Mouse (Mus musculus): ENCODE results near the gene Agrn. TPM values are rescaled to one million over a fixed set of nuclear protein-coding genes. Genes with fewer than 3 reads are reported as not detected.
"Not testable (repeated sequence)": the region's sequence is repeated elsewhere in the genome, so short reads cannot be mapped to it uniquely, and the experiment has no call there.

Gene Agrn
- total RNA-seq, 2 experiments from 2014 or later, result 142 to 147 TPM

GRCm38 (mm10) chr4:156185950-156186850 is 11.1 kb downstream of the Agrn start:
- Histone ChIP-seq H3K4me3 (peak overlapping the region; percentile 66), H3K27ac (peak overlapping the region; percentile 92)
- peak; percentile 66 to 76 for DNase-seq (ENCODE audit: extremely low spot score in 1 of 2, low spot score in 2 of 2)
- TF ChIP-seq CTCF (IDR thresholded peaks at IDR 0.05), result no peak; the same call in 1 of the 2 replicates
- intact Hi-C loops (cut with DNase I), result loop anchor here (5.0 kb wide), 1 partner anchor 46 kb away; the partner anchor contains the start of gene Plekhn1

- peak overlapping the region; percentile 66 for H3K4me3 ChIP-seq
- TF ChIP-seq CTCF (IDR thresholded peaks at IDR 0.05), result no peak
- H3K27ac ChIP-seq, result peak overlapping the region; percentile 92
- peak in 1 of 2 experiments; percentile 34 for DNase-seq (ENCODE audit: extremely low spot score in 1 of 2, low spot score in 2 of 2)
- intact Hi-C loops (cut with DNase I), result loop anchor here (5.0 kb wide), 1 partner anchor 47 kb away; the partner anchor contains the start of gene Plekhn1
Measured at GRCm38 (mm10) chr4:156185456-156185949, 11.8 kb downstream of the Agrn start.

- Histone ChIP-seq H3K4me3 (peak overlapping the region; percentile 66), H3K27ac (peak overlapping the region; percentile 92)
- DNase-seq (ENCODE audit: extremely low spot score in 1 of 2, low spot score in 2 of 2), result no peak
- TF ChIP-seq CTCF (IDR thresholded peaks at IDR 0.05), result no peak
- intact Hi-C loops (cut with DNase I), result no loop called here
Measured at GRCm38 (mm10) chr4:156184291-156184954, 12.9 kb downstream of the Agrn start.

GRCm38 (mm10) chr4:156183747-156184146 is 13.5 kb downstream of the Agrn start:
- no peak overlapping the region for H3K27ac ChIP-seq
- intact Hi-C loops (cut with DNase I), result no loop called here
- peak overlapping the region; percentile 66 for H3K4me3 ChIP-seq
- DNase-seq (ENCODE audit: extremely low spot score in 1 of 2, low spot score in 2 of 2), result no peak
- TF ChIP-seq CTCF (IDR thresholded peaks at IDR 0.05), result no peak

- no peak for TF ChIP-seq CTCF (IDR thresholded peaks at IDR 0.05)
- intact Hi-C loops (cut with DNase I), result no loop called here
- Histone ChIP-seq H3K4me3 (no peak overlapping the region), H3K27ac (no peak overlapping the region)
- no peak for DNase-seq (ENCODE audit: extremely low spot score in 1 of 2, low spot score in 2 of 2)
Measured at GRCm38 (mm10) chr4:156177630-156178029, 19.7 kb downstream of the Agrn start.

GRCm38 (mm10) chr4:156171828-156172227 is 25.5 kb downstream of the Agrn start:
- Histone ChIP-seq H3K4me3 (no peak overlapping the region), H3K27ac (no peak overlapping the region)
- TF ChIP-seq CTCF (IDR thresholded peaks at IDR 0.05), result no peak
- intact Hi-C loops (cut with DNase I), result no loop called here
- no peak for DNase-seq (ENCODE audit: extremely low spot score in 1 of 2, low spot score in 2 of 2)

- no peak for TF ChIP-seq CTCF (IDR thresholded peaks at IDR 0.05)
- intact Hi-C loops (cut with DNase I), result no loop called here
- no peak overlapping the region for H3K27ac ChIP-seq
- no peak for DNase-seq (ENCODE audit: extremely low spot score in 1 of 2, low spot score in 2 of 2)
- no peak overlapping the region for H3K4me3 ChIP-seq
Measured at GRCm38 (mm10) chr4:156169129-156169528, 28.2 kb downstream of the Agrn start.

- intact Hi-C loops (cut with DNase I), result no loop called here
- no peak for TF ChIP-seq CTCF (IDR thresholded peaks at IDR 0.05)
- Histone ChIP-seq H3K27ac (no peak overlapping the region), H3K4me3 (no peak overlapping the region)
- no peak for DNase-seq (ENCODE audit: extremely low spot score in 1 of 2, low spot score in 2 of 2)
Measured at GRCm38 (mm10) chr4:156168611-156169010, 28.7 kb downstream of the Agrn start.

GRCm38 (mm10) chr4:156166477-156166876 is 30.8 kb downstream of the Agrn start:
- H3K27ac ChIP-seq, result no peak overlapping the region
- TF ChIP-seq CTCF (IDR thresholded peaks at IDR 0.05), result peak; percentile 10; the same call in 1 of the 2 replicates
- intact Hi-C loops (cut with DNase I), result no loop called here
- peak in 1 of 2 experiments; percentile 7 for DNase-seq (ENCODE audit: extremely low spot score in 1 of 2, low spot score in 2 of 2)
- H3K4me3 ChIP-seq, result no peak overlapping the region

GRCm38 (mm10) chr4:156154771-156155170 is 42.5 kb downstream of the Agrn start:
- no peak for TF ChIP-seq CTCF (IDR thresholded peaks at IDR 0.05)
- intact Hi-C loops (cut with DNase I), result no loop called here
- DNase-seq (ENCODE audit: extremely low spot score in 1 of 2, low spot score in 2 of 2), result peak in 1 of 2 experiments; percentile 3
- no peak overlapping the region for H3K27ac ChIP-seq
- H3K4me3 ChIP-seq, result no peak overlapping the region

GRCm38 (mm10) chr4:156150887-156151286 is 46.4 kb downstream of the Agrn start:
- intact Hi-C loops (cut with DNase I); H3K4me3 ChIP-seq; H3K27ac ChIP-seq: not testable (repeated sequence)
- DNase-seq (ENCODE audit: extremely low spot score in 1 of 2, low spot score in 2 of 2), result peak in 1 of 2 experiments; percentile 1

Measured in left cerebral cortex, adult 2 months (tissue).